Comparison of ENCODE assay signal across 8 mouse cellular contexts in genomic region chr10:18138853-18139503, GRCm38 (mm10).
DNase-seq lines count a peak whose midpoint lies in the region; ATAC-seq and TF ChIP-seq lines count a peak whose summit lies in the region.
"Not testable (repeated sequence)": the region's sequence is repeated elsewhere in the genome, so short reads cannot be mapped to it uniquely, and the experiment has no call there.

No protein-coding gene starts in this region.

- H3K36me3 ChIP-seq in embryonic facial prominence, embryonic 12.5 days; forebrain, embryonic 15.5 days; heart, postnatal 0 days (replicated peaks; ENCODE audit: control insufficient read depth, insufficient read depth, low read length); intestine, embryonic 15.5 days; limb, embryonic 14.5 days (ENCODE audit: control insufficient read depth, insufficient read depth, low read length); lung, embryonic 15.5 days; midbrain, embryonic 16.5 days (ENCODE audit: control insufficient read depth, insufficient read depth, low read length); stomach, embryonic 15.5 days: not testable (repeated sequence)

- DNase-seq in heart, postnatal 0 days (ENCODE audit: low spot score); limb, embryonic 14.5 days (ENCODE audit: low spot score): not testable (repeated sequence)

- TF ChIP-seq CTCF in heart, postnatal 0 days (IDR thresholded peaks at IDR 0.05; ENCODE audit: low read depth): not testable (repeated sequence)

- H3K27ac ChIP-seq in embryonic facial prominence, embryonic 12.5 days; forebrain, embryonic 15.5 days (replicated peaks); heart, postnatal 0 days (ENCODE audit: low read depth); intestine, embryonic 15.5 days; limb, embryonic 14.5 days (replicated peaks; ENCODE audit: low read depth, low read length); lung, embryonic 15.5 days; midbrain, embryonic 16.5 days (ENCODE audit: low read length); stomach, embryonic 15.5 days: not testable (repeated sequence)

- 75% methylated on average over 16 of the region's 26 CpGs for WGBS in embryonic facial prominence, embryonic 12.5 days
- WGBS in forebrain, embryonic 15.5 days: 65% methylated on average over 18 of the region's 26 CpGs
- 76% methylated on average over 12 of the region's 26 CpGs for WGBS in heart, postnatal 0 days
- WGBS in intestine, embryonic 15.5 days: 67% methylated on average over 15 of the region's 26 CpGs
- WGBS in limb, embryonic 14.5 days: 57% methylated on average over 13 of the region's 26 CpGs
- WGBS in lung, embryonic 15.5 days: 65% methylated on average over 15 of the region's 26 CpGs
- 61% methylated on average over 13 of the region's 26 CpGs for WGBS in midbrain, embryonic 16.5 days
- WGBS in stomach, embryonic 15.5 days: 71% methylated on average over 15 of the region's 26 CpGs

- H3K9ac ChIP-seq in embryonic facial prominence, embryonic 12.5 days; forebrain, embryonic 15.5 days (replicated peaks); heart, postnatal 0 days (replicated peaks; ENCODE audit: low read depth, low read length); intestine, embryonic 15.5 days; limb, embryonic 14.5 days (ENCODE audit: low read depth, low read length, severe bottlenecking); lung, embryonic 15.5 days; midbrain, embryonic 16.5 days (ENCODE audit: low read depth, low read length); stomach, embryonic 15.5 days: not testable (repeated sequence)

- not testable (repeated sequence) for H3K4me1 ChIP-seq in embryonic facial prominence, embryonic 12.5 days; forebrain, embryonic 15.5 days; heart, postnatal 0 days (ENCODE audit: control insufficient read depth, insufficient read depth); intestine, embryonic 15.5 days (replicated peaks); limb, embryonic 14.5 days (ENCODE audit: control insufficient read depth, insufficient read depth, low read length); lung, embryonic 15.5 days; midbrain, embryonic 16.5 days (ENCODE audit: control insufficient read depth, insufficient read depth, low read length); stomach, embryonic 15.5 days

- TF ChIP-seq EP300 in heart, postnatal 0 days (IDR thresholded peaks at IDR 0.05; ENCODE audit: low read depth): not testable (repeated sequence)

- H3K27me3 ChIP-seq in embryonic facial prominence, embryonic 12.5 days; forebrain, embryonic 15.5 days; heart, postnatal 0 days (ENCODE audit: control insufficient read depth, insufficient read depth, low read length); intestine, embryonic 15.5 days (replicated peaks); limb, embryonic 14.5 days (ENCODE audit: control insufficient read depth, insufficient read depth, low read length); lung, embryonic 15.5 days; midbrain, embryonic 16.5 days (ENCODE audit: control insufficient read depth, insufficient read depth, low read depth, low read length); stomach, embryonic 15.5 days (replicated peaks): not testable (repeated sequence)

- not testable (repeated sequence) for ATAC-seq in embryonic facial prominence, embryonic 12.5 days (ENCODE audit: insufficient number of reproducible peaks, insufficient read depth, low FRiP score, low TSS enrichment); heart, postnatal 0 days (ENCODE audit: insufficient read depth, low read depth); intestine, embryonic 15.5 days; limb, embryonic 14.5 days (ENCODE audit: low FRiP score, low read depth); lung, embryonic 15.5 days (ENCODE audit: borderline replicate concordance, extremely low read depth, low FRiP score, low TSS enrichment); stomach, embryonic 15.5 days (ENCODE audit: insufficient read depth, low FRiP score, low read depth)
- ATAC-seq in forebrain, embryonic 15.5 days (replicated peaks): peak; percentile 71
- peak; percentile 68; the same call in 1 of the 2 replicates for ATAC-seq in midbrain, embryonic 16.5 days

- not testable (repeated sequence) for H3K4me2 ChIP-seq in embryonic facial prominence, embryonic 12.5 days (replicated peaks); forebrain, embryonic 15.5 days (replicated peaks); limb, embryonic 14.5 days (replicated peaks; ENCODE audit: low read depth, low read length, severe bottlenecking); midbrain, embryonic 16.5 days (ENCODE audit: low read length)
- H3K4me2 ChIP-seq in heart, postnatal 0 days (ENCODE audit: low read depth, low read length): peak overlapping the region; percentile 18; the same call in 1 of the 2 replicates
- peak overlapping the region; percentile 35; the same call in 1 of the 2 replicates for H3K4me2 ChIP-seq in intestine, embryonic 15.5 days (replicated peaks)
- peak overlapping the region; percentile 24; the same call in 1 of the 2 replicates for H3K4me2 ChIP-seq in lung, embryonic 15.5 days
- peak overlapping the region; percentile 27 for H3K4me2 ChIP-seq in stomach, embryonic 15.5 days

- not testable (repeated sequence) for TF ChIP-seq POLR2A in limb, embryonic 14.5 days (IDR thresholded peaks at IDR 0.05; ENCODE audit: borderline replicate concordance, extremely low read depth, insufficient read depth, insufficient read length)

- not testable (repeated sequence) for H3K9me3 ChIP-seq in embryonic facial prominence, embryonic 12.5 days; forebrain, embryonic 15.5 days; heart, postnatal 0 days (replicated peaks; ENCODE audit: control insufficient read depth, low read length); intestine, embryonic 15.5 days; limb, embryonic 14.5 days (ENCODE audit: control insufficient read depth, low read length); lung, embryonic 15.5 days; midbrain, embryonic 16.5 days (replicated peaks; ENCODE audit: control insufficient read depth, low read length, poor library complexity, severe bottlenecking); stomach, embryonic 15.5 days

- peak overlapping the region; percentile 24 for H3K4me3 ChIP-seq in embryonic facial prominence, embryonic 12.5 days
- H3K4me3 ChIP-seq in forebrain, embryonic 15.5 days: peak overlapping the region; percentile 30
- 0 out of 2 replicates have a peak overlapping the region, but pooled peaks have one; percentile 5 for H3K4me3 ChIP-seq in heart, postnatal 0 days (ENCODE audit: low read depth, low read length)
- peak overlapping the region; percentile 20; the same call in 1 of the 2 replicates for H3K4me3 ChIP-seq in intestine, embryonic 15.5 days (replicated peaks)
- 0 out of 2 replicates have a peak overlapping the region, but pooled peaks have one; percentile 14 for H3K4me3 ChIP-seq in limb, embryonic 14.5 days (replicated peaks; ENCODE audit: low read length)
- peak overlapping the region; percentile 30 for H3K4me3 ChIP-seq in lung, embryonic 15.5 days
- peak overlapping the region; percentile 15 for H3K4me3 ChIP-seq in midbrain, embryonic 16.5 days (ENCODE audit: low read depth, low read length)
- H3K4me3 ChIP-seq in stomach, embryonic 15.5 days (replicated peaks): peak overlapping the region; percentile 21
